Mouse (Mus musculus): ENCODE measurements around the gene Pgf.

Pgf gene

GRCm38 (mm10) chr12:85126986-85127603 lies 50.5 kb downstream of the Pgf start:
- no peak for DNase-seq (ENCODE audit: low read depth, low spot score)

GRCm38 (mm10) chr12:85124751-85125150 lies 52.8 kb downstream of the Pgf start:
- no peak for DNase-seq (ENCODE audit: low read depth, low spot score)

GRCm38 (mm10) chr12:85123645-85124044 lies 53.9 kb downstream of the Pgf start:
- DNase-seq (ENCODE audit: low read depth, low spot score): no peak

- no peak for DNase-seq (ENCODE audit: low read depth, low spot score)
These were observed 54.5 kb downstream of the Pgf start for GRCm38 (mm10) chr12:85123108-85123530.

- no peak for DNase-seq (ENCODE audit: low read depth, low spot score)
These were observed 55.7 kb downstream of the Pgf start for GRCm38 (mm10) chr12:85121806-85122459.

Data from embryo, embryonic 11.5 days (tissue).